Mouse (Mus musculus): ENCODE data around the gene Usp35. TPM values are rescaled to one million over a fixed set of nuclear protein-coding genes. Genes with fewer than 3 reads are reported as not detected.
A peak's percentile ranks its signal among the peaks of the same experiment; 100 is the strongest.

Usp35 gene
- not detected in 2 replicates for total RNA-seq (2014; fragmentation: Nextera tagmentation)
- 0.93 and 1.1 TPM in 2 replicates for total RNA-seq (2017)
- 0.09 and 0.10 TPM in 2 replicates for polyA plus RNA-seq (2012)

GRCm38 (mm10) chr7:97331726-97332666, at the start of gene Usp35, which contains the start of gene Kctd21:
Usp35 (minus strand) TSS chr7:97332020.
Kctd21 (plus strand) TSS chr7:97332327.
- Histone ChIP-seq H3K27me3 (ENCODE audit: insufficient read depth, low read length) (peaks cover 40% of the 10 kb centered on the region), H3K36me3 (replicated peaks) (no peaks in the 10 kb centered on the region), H3K9me3 (replicated peaks) (no peaks in the 10 kb centered on the region), H3K4me1 (ENCODE audit: insufficient read depth, low read depth, low read length) (peaks cover 44% of the 10 kb centered on the region), H3K4me3 (ENCODE audit: low read depth, low read length) (peak within 1 kb of the TSS; percentile 84)
- peak; percentile 96 for DNase-seq (ENCODE audit: low spot score)
- no peak for TF ChIP-seq TAL1 (conservative IDR thresholded peaks at IDR 0.05; ENCODE audit: low read depth, low read length)
- TF ChIP-seq GATA1 (IDR thresholded peaks at IDR 0.05; ENCODE audit: borderline replicate concordance, low read length), result no peak
- no peak for TF ChIP-seq GATA2 (IDR thresholded peaks at IDR 0.05; ENCODE audit: borderline replicate concordance, low read depth, low read length)
- no peak for TF ChIP-seq POLR2AphosphoS5 (IDR thresholded peaks at IDR 0.05; ENCODE audit: insufficient replicate concordance, low read depth, low read length)
- TF ChIP-seq CTCF (IDR thresholded peaks at IDR 0.05; ENCODE audit: low read depth, low read length), result no peak
- peak; percentile 90 for ATAC-seq (ENCODE audit: extremely low read depth, insufficient number of reproducible peaks, low FRiP score, poor library complexity, severe bottlenecking)

GRCm38 (mm10) chr7:97380500-97381123, 48.8 kb upstream of the Usp35 start:
- H3K9me3 ChIP-seq (replicated peaks), result no peaks in the 10 kb centered on the region
- no peak for TF ChIP-seq CTCF (IDR thresholded peaks at IDR 0.05; ENCODE audit: low read depth, low read length)
- TF ChIP-seq TAL1 (conservative IDR thresholded peaks at IDR 0.05; ENCODE audit: low read depth, low read length), result no peak
- TF ChIP-seq POLR2AphosphoS5 (IDR thresholded peaks at IDR 0.05; ENCODE audit: insufficient replicate concordance, low read depth, low read length), result no peak
- no peak for TF ChIP-seq GATA2 (IDR thresholded peaks at IDR 0.05; ENCODE audit: borderline replicate concordance, low read depth, low read length)
- TF ChIP-seq GATA1 (IDR thresholded peaks at IDR 0.05; ENCODE audit: borderline replicate concordance, low read length), result no peak
- ATAC-seq (ENCODE audit: extremely low read depth, insufficient number of reproducible peaks, low FRiP score, poor library complexity, severe bottlenecking) (no peak), DNase-seq (ENCODE audit: low spot score) (no peak)
- no peaks in the 10 kb centered on the region for H3K27me3 ChIP-seq (ENCODE audit: insufficient read depth, low read length)
- peaks cover 10% of the 10 kb centered on the region; the same call in 1 of the 2 replicates for H3K4me1 ChIP-seq (ENCODE audit: insufficient read depth, low read depth, low read length)
- peaks cover 90% of the 10 kb centered on the region for H3K36me3 ChIP-seq (replicated peaks)
- H3K4me3 ChIP-seq (ENCODE audit: low read depth, low read length), result no peak overlapping the region

GRCm38 (mm10) chr7:97379304-97379703, 47.5 kb upstream of the Usp35 start:
- no peak for TF ChIP-seq TAL1 (conservative IDR thresholded peaks at IDR 0.05; ENCODE audit: low read depth, low read length)
- no peak for TF ChIP-seq CTCF (IDR thresholded peaks at IDR 0.05; ENCODE audit: low read depth, low read length)
- no peak for TF ChIP-seq GATA2 (IDR thresholded peaks at IDR 0.05; ENCODE audit: borderline replicate concordance, low read depth, low read length)
- TF ChIP-seq GATA1 (IDR thresholded peaks at IDR 0.05; ENCODE audit: borderline replicate concordance, low read length), result no peak
- no peak for TF ChIP-seq POLR2AphosphoS5 (IDR thresholded peaks at IDR 0.05; ENCODE audit: insufficient replicate concordance, low read depth, low read length)
- peaks cover 90% of the 10 kb centered on the region for H3K36me3 ChIP-seq (replicated peaks)
- H3K27me3 ChIP-seq (ENCODE audit: insufficient read depth, low read length), result no peaks in the 10 kb centered on the region
- DNase-seq (ENCODE audit: low spot score) (no peak), ATAC-seq (ENCODE audit: extremely low read depth, insufficient number of reproducible peaks, low FRiP score, poor library complexity, severe bottlenecking) (no peak)
- no peaks in the 10 kb centered on the region for H3K9me3 ChIP-seq (replicated peaks)
- no peak overlapping the region for H3K4me3 ChIP-seq (ENCODE audit: low read depth, low read length)
- H3K4me1 ChIP-seq (ENCODE audit: insufficient read depth, low read depth, low read length), result peaks cover 8% of the 10 kb centered on the region; the same call in 1 of the 2 replicates

GRCm38 (mm10) chr7:97375906-97376305, 44.1 kb upstream of the Usp35 start:
- TF ChIP-seq CTCF (IDR thresholded peaks at IDR 0.05; ENCODE audit: low read depth, low read length) (no peak), GATA1 (IDR thresholded peaks at IDR 0.05; ENCODE audit: borderline replicate concordance, low read length) (no peak), GATA2 (IDR thresholded peaks at IDR 0.05; ENCODE audit: borderline replicate concordance, low read depth, low read length) (no peak), POLR2AphosphoS5 (IDR thresholded peaks at IDR 0.05; ENCODE audit: insufficient replicate concordance, low read depth, low read length) (no peak), TAL1 (conservative IDR thresholded peaks at IDR 0.05; ENCODE audit: low read depth, low read length) (no peak)
- no peak for ATAC-seq (ENCODE audit: extremely low read depth, insufficient number of reproducible peaks, low FRiP score, poor library complexity, severe bottlenecking)
- no peak for DNase-seq (ENCODE audit: low spot score)
- Histone ChIP-seq H3K9me3 (replicated peaks) (no peaks in the 10 kb centered on the region), H3K4me3 (ENCODE audit: low read depth, low read length) (no peak overlapping the region), H3K36me3 (replicated peaks) (peaks cover 69% of the 10 kb centered on the region), H3K4me1 (ENCODE audit: insufficient read depth, low read depth, low read length) (peaks cover 19% of the 10 kb centered on the region), H3K27me3 (ENCODE audit: insufficient read depth, low read length) (no peaks in the 10 kb centered on the region)

GRCm38 (mm10) chr7:97375101-97375500, 43.3 kb upstream of the Usp35 start:
- DNase-seq (ENCODE audit: low spot score), result no peak
- no peaks in the 10 kb centered on the region for H3K27me3 ChIP-seq (ENCODE audit: insufficient read depth, low read length)
- H3K4me1 ChIP-seq (ENCODE audit: insufficient read depth, low read depth, low read length), result peaks cover 22% of the 10 kb centered on the region
- TF ChIP-seq TAL1 (conservative IDR thresholded peaks at IDR 0.05; ENCODE audit: low read depth, low read length) (no peak), GATA2 (IDR thresholded peaks at IDR 0.05; ENCODE audit: borderline replicate concordance, low read depth, low read length) (no peak), CTCF (IDR thresholded peaks at IDR 0.05; ENCODE audit: low read depth, low read length) (no peak), GATA1 (IDR thresholded peaks at IDR 0.05; ENCODE audit: borderline replicate concordance, low read length) (no peak), POLR2AphosphoS5 (IDR thresholded peaks at IDR 0.05; ENCODE audit: insufficient replicate concordance, low read depth, low read length) (no peak)
- ATAC-seq (ENCODE audit: extremely low read depth, insufficient number of reproducible peaks, low FRiP score, poor library complexity, severe bottlenecking), result no peak
- no peaks in the 10 kb centered on the region for H3K9me3 ChIP-seq (replicated peaks)
- no peak overlapping the region for H3K4me3 ChIP-seq (ENCODE audit: low read depth, low read length)
- peaks cover 63% of the 10 kb centered on the region for H3K36me3 ChIP-seq (replicated peaks)

- TF ChIP-seq CTCF (IDR thresholded peaks at IDR 0.05; ENCODE audit: low read depth, low read length), result no peak
- no peak for TF ChIP-seq GATA1 (IDR thresholded peaks at IDR 0.05; ENCODE audit: borderline replicate concordance, low read length)
- no peak for TF ChIP-seq POLR2AphosphoS5 (IDR thresholded peaks at IDR 0.05; ENCODE audit: insufficient replicate concordance, low read depth, low read length)
- TF ChIP-seq TAL1 (conservative IDR thresholded peaks at IDR 0.05; ENCODE audit: low read depth, low read length), result no peak
- TF ChIP-seq GATA2 (IDR thresholded peaks at IDR 0.05; ENCODE audit: borderline replicate concordance, low read depth, low read length), result no peak
Measured at GRCm38 (mm10) chr7:97365887-97366286, 34.1 kb upstream of the Usp35 start.

More at GRCm38 (mm10) chr7:97365887-97366286, 34.1 kb upstream of the Usp35 start:
- no peak for DNase-seq (ENCODE audit: low spot score)
- H3K4me1 ChIP-seq (ENCODE audit: insufficient read depth, low read depth, low read length), result peaks cover 6% of the 10 kb centered on the region
- H3K36me3 ChIP-seq (replicated peaks), result no peaks in the 10 kb centered on the region
- H3K4me3 ChIP-seq (ENCODE audit: low read depth, low read length), result no peak overlapping the region
- H3K9me3 ChIP-seq (replicated peaks), result no peaks in the 10 kb centered on the region
- H3K27me3 ChIP-seq (ENCODE audit: insufficient read depth, low read length), result peaks cover 3% of the 10 kb centered on the region; the same call in 1 of the 2 replicates
- ATAC-seq (ENCODE audit: extremely low read depth, insufficient number of reproducible peaks, low FRiP score, poor library complexity, severe bottlenecking), result no peak

Measured in G1E (cell line).